Mouse (Mus musculus) ES-Bruce4 (cell line): ENCODE results near the gene Iqcb1. TPM values are rescaled to one million over a fixed set of nuclear protein-coding genes. Genes with fewer than 3 reads are reported as not detected.

Experiments used
- H3K27ac ChIP-seq: 2 replicates; pipeline ENCODE4 v1.5.1; 2012; ENCODE audit warnings: low read length, inconsistent platforms; ENCODE audit not compliant: insufficient read depth
- H3K27me3 ChIP-seq: 2 replicates; pipeline ENCODE4 v1.6.1; 2012; ENCODE audit warnings: mild to moderate bottlenecking, low read length, inconsistent platforms; ENCODE audit not compliant: control insufficient read depth, poor library complexity, insufficient read depth, severe bottlenecking
- H3K36me3 ChIP-seq: 2 replicates; pipeline ENCODE4 v1.6.1; 2012; ENCODE audit warnings: inconsistent platforms, mild to moderate bottlenecking, low read length, moderate library complexity; ENCODE audit not compliant: control insufficient read depth, poor library complexity, insufficient read depth, severe bottlenecking
- H3K4me1 ChIP-seq: one replicate; pipeline ENCODE4 v1.8.1; 2011; ENCODE audit warnings: low read length; ENCODE audit not compliant: control insufficient read depth, insufficient read depth
- H3K4me3 ChIP-seq: 2 replicates; pipeline ENCODE4 v1.5.1; 2011; ENCODE audit warnings: low read depth, mild to moderate bottlenecking, low read length
- H3K9ac ChIP-seq: 2 replicates; pipeline ENCODE4 v1.6.1; 2012; ENCODE audit warnings: low read depth, mild to moderate bottlenecking, inconsistent platforms; ENCODE audit not compliant: poor library complexity, severe bottlenecking
- H3K9me3 ChIP-seq: replicated peaks from 2 replicates; pipeline ENCODE4 v1.6.1; 2012; ENCODE audit warnings: mild to moderate bottlenecking, low read length, inconsistent platforms; ENCODE audit not compliant: control insufficient read depth, poor library complexity, insufficient read depth, severe bottlenecking
- CTCF ChIP-seq: IDR thresholded peaks from one replicate; pipeline ENCODE4 v1.8.1; 2011; ENCODE audit warnings: low read depth, low read length
- EP300 ChIP-seq: IDR thresholded peaks from 2 replicates; pipeline ENCODE4 v1.6.1; 2011; ENCODE audit warnings: low read depth, low read length; ENCODE audit not compliant: insufficient read depth
- POLR2A ChIP-seq: IDR thresholded peaks from one replicate; pipeline ENCODE4 v1.8.1; 2011; ENCODE audit warnings: low read length; ENCODE audit not compliant: insufficient read depth
- polyA plus RNA-seq: library from polyadenylated mRNA; stranded (reverse); fragments of >200 nt; gene quantifications from 2 replicates; pipeline ENCODE4 v1.2.4, GENCODE M21; 2011; ENCODE audit warnings: low read depth; ENCODE audit not compliant: missing spikeins, insufficient read depth, insufficient read length

The Iqcb1 gene
- polyA plus RNA-seq, 1 experiment = 63.9 TPM

- H3K36me3 ChIP-seq = peaks cover 5% of the 10 kb centered on the region; the same call in 1 of the 2 replicates
- H3K9me3 ChIP-seq = no peaks in the 10 kb centered on the region
- no peaks in the 10 kb centered on the region for H3K27me3 ChIP-seq
Measured at GRCm38 (mm10) chr16:36896712-36897111, 68.5 kb downstream of the Iqcb1 start.

GRCm38 (mm10) chr16:36903156-36903555 is 75.0 kb downstream of the Iqcb1 start:
- H3K27me3 ChIP-seq = no peaks in the 10 kb centered on the region
- H3K27ac ChIP-seq = no peak overlapping the region
- TF ChIP-seq EP300 (no peak), CTCF (no peak), POLR2A (no peak)
- peaks cover 14% of the 10 kb centered on the region for H3K36me3 ChIP-seq
- 0 out of 2 replicates have a peak, but pooled peaks cover 3% of the 10 kb centered on the region for H3K9me3 ChIP-seq
- H3K9ac ChIP-seq = no peak overlapping the region
- H3K4me3 ChIP-seq = no peak overlapping the region
- H3K4me1 ChIP-seq = no peaks in the 10 kb centered on the region

More at GRCm38 (mm10) chr16:36896712-36897111, 68.5 kb downstream of the Iqcb1 start:
- Histone ChIP-seq H3K9ac (no peak overlapping the region), H3K4me1 (no peaks in the 10 kb centered on the region), H3K4me3 (no peak overlapping the region), H3K27ac (no peak overlapping the region)
- TF ChIP-seq CTCF = no peak
- TF ChIP-seq EP300 = no peak
- TF ChIP-seq POLR2A = no peak

- TF ChIP-seq EP300 (no peak), POLR2A (no peak), CTCF (no peak)
Measured at GRCm38 (mm10) chr16:36911909-36912308, 83.7 kb downstream of the Iqcb1 start.

GRCm38 (mm10) chr16:36912311-36912710 is 84.1 kb downstream of the Iqcb1 start:
- Histone ChIP-seq H3K4me1 (no peaks in the 10 kb centered on the region), H3K27me3 (no peaks in the 10 kb centered on the region), H3K9ac (no peak overlapping the region), H3K4me3 (no peak overlapping the region), H3K27ac (no peak overlapping the region), H3K36me3 (peaks cover 7% of the 10 kb centered on the region; the same call in 1 of the 2 replicates), H3K9me3 (no peaks in the 10 kb centered on the region)
- no peak for TF ChIP-seq EP300
- TF ChIP-seq POLR2A = no peak
- TF ChIP-seq CTCF = no peak

More at GRCm38 (mm10) chr16:36911909-36912308, 83.7 kb downstream of the Iqcb1 start:
- Histone ChIP-seq H3K27ac (no peak overlapping the region), H3K36me3 (peaks cover 7% of the 10 kb centered on the region; the same call in 1 of the 2 replicates), H3K4me1 (no peaks in the 10 kb centered on the region), H3K9me3 (0 out of 2 replicates have a peak, but pooled peaks cover 2% of the 10 kb centered on the region), H3K27me3 (no peaks in the 10 kb centered on the region), H3K4me3 (no peak overlapping the region), H3K9ac (no peak overlapping the region)

GRCm38 (mm10) chr16:36914195-36914594 is 86.0 kb downstream of the Iqcb1 start:
- Histone ChIP-seq H3K27me3 (no peaks in the 10 kb centered on the region), H3K9ac (no peak overlapping the region), H3K27ac (no peak overlapping the region), H3K9me3 (no peaks in the 10 kb centered on the region), H3K36me3 (no peaks in the 10 kb centered on the region; the same call in 1 of the 2 replicates), H3K4me1 (no peaks in the 10 kb centered on the region), H3K4me3 (no peak overlapping the region)
- TF ChIP-seq EP300 (no peak), CTCF (no peak)

GRCm38 (mm10) chr16:36918505-36918904 is 90.3 kb downstream of the Iqcb1 start:
- Histone ChIP-seq H3K9ac (no peak overlapping the region), H3K36me3 (no peaks in the 10 kb centered on the region; the same call in 1 of the 2 replicates), H3K27me3 (no peaks in the 10 kb centered on the region), H3K27ac (no peak overlapping the region), H3K4me3 (no peak overlapping the region), H3K9me3 (no peaks in the 10 kb centered on the region), H3K4me1 (no peaks in the 10 kb centered on the region)
- TF ChIP-seq EP300 = no peak
- no peak for TF ChIP-seq POLR2A
- no peak for TF ChIP-seq CTCF

GRCm38 (mm10) chr16:36920410-36920809 is 92.2 kb downstream of the Iqcb1 start:
- no peak for TF ChIP-seq POLR2A
- no peak for TF ChIP-seq EP300
- TF ChIP-seq CTCF = no peak
- no peaks in the 10 kb centered on the region for H3K9me3 ChIP-seq
- H3K36me3 ChIP-seq = no peaks in the 10 kb centered on the region; the same call in 1 of the 2 replicates
- no peak overlapping the region for H3K27ac ChIP-seq
- no peaks in the 10 kb centered on the region for H3K27me3 ChIP-seq
- H3K9ac ChIP-seq = no peak overlapping the region
- H3K4me1 ChIP-seq = no peaks in the 10 kb centered on the region
- no peak overlapping the region for H3K4me3 ChIP-seq
